Mouse (Mus musculus): Measurements from ENCODE around the gene Lgr5. TPM values are rescaled to one million over a fixed set of nuclear protein-coding genes. Genes with fewer than 3 reads are reported as not detected.
A peak's percentile ranks its signal among the peaks of the same experiment; 100 is the strongest.

Lgr5 gene
- total RNA-seq, 1 experiment from 2014 or later: 0.05 TPM

GRCm38 (mm10) chr10:115518845-115519244, 68.7 kb downstream of the Lgr5 start:
- ATAC-seq (replicated peaks; ENCODE audit: low read depth, poor library complexity, severe bottlenecking): peak; percentile 76

GRCm38 (mm10) chr10:115515503-115515902, 72.1 kb downstream of the Lgr5 start:
- ATAC-seq (replicated peaks; ENCODE audit: low read depth, poor library complexity, severe bottlenecking): no peak

- ATAC-seq (replicated peaks; ENCODE audit: low read depth, poor library complexity, severe bottlenecking): no peak
These were observed 76.6 kb downstream of the Lgr5 start for GRCm38 (mm10) chr10:115510959-115511358.

GRCm38 (mm10) chr10:115505631-115506239, 81.8 kb downstream of the Lgr5 start:
- ATAC-seq (replicated peaks; ENCODE audit: low read depth, poor library complexity, severe bottlenecking): no peak

- ATAC-seq (replicated peaks; ENCODE audit: low read depth, poor library complexity, severe bottlenecking): peak; percentile 66
These were observed 82.4 kb downstream of the Lgr5 start for GRCm38 (mm10) chr10:115505155-115505554.

GRCm38 (mm10) chr10:115493778-115494141, 93.8 kb downstream of the Lgr5 start:
- ATAC-seq (replicated peaks; ENCODE audit: low read depth, poor library complexity, severe bottlenecking): no peak

- ATAC-seq (replicated peaks; ENCODE audit: low read depth, poor library complexity, severe bottlenecking): no peak
These were observed 94.4 kb downstream of the Lgr5 start for GRCm38 (mm10) chr10:115492956-115493777.

- ATAC-seq (replicated peaks; ENCODE audit: low read depth, poor library complexity, severe bottlenecking): no peak
These were observed 95.6 kb downstream of the Lgr5 start for GRCm38 (mm10) chr10:115491803-115492510.

- ATAC-seq (replicated peaks; ENCODE audit: low read depth, poor library complexity, severe bottlenecking): no peak
These were observed 102.0 kb downstream of the Lgr5 start for GRCm38 (mm10) chr10:115485602-115486001.

GRCm38 (mm10) chr10:115484660-115485059, 102.9 kb downstream of the Lgr5 start:
- no peak for ATAC-seq (replicated peaks; ENCODE audit: low read depth, poor library complexity, severe bottlenecking)

- ATAC-seq (replicated peaks; ENCODE audit: low read depth, poor library complexity, severe bottlenecking): peak; percentile 52; the same call in 1 of the 2 replicates
These were observed 109.0 kb downstream of the Lgr5 start for GRCm38 (mm10) chr10:115478441-115479141.

GRCm38 (mm10) chr10:115476506-115476905, 111.1 kb downstream of the Lgr5 start:
- ATAC-seq (replicated peaks; ENCODE audit: low read depth, poor library complexity, severe bottlenecking): no peak

GRCm38 (mm10) chr10:115475000-115475550, 112.5 kb downstream of the Lgr5 start:
- ATAC-seq (replicated peaks; ENCODE audit: low read depth, poor library complexity, severe bottlenecking): no peak

- no peak for ATAC-seq (replicated peaks; ENCODE audit: low read depth, poor library complexity, severe bottlenecking)
These were observed 114.2 kb downstream of the Lgr5 start for GRCm38 (mm10) chr10:115473213-115473961.

- ATAC-seq (replicated peaks; ENCODE audit: low read depth, poor library complexity, severe bottlenecking): 0 out of 2 replicates have a peak, but pooled peaks have one; percentile 15
These were observed 116.8 kb downstream of the Lgr5 start for GRCm38 (mm10) chr10:115470621-115471334.

- no peak for ATAC-seq (replicated peaks; ENCODE audit: low read depth, poor library complexity, severe bottlenecking)
These were observed 118.5 kb downstream of the Lgr5 start for GRCm38 (mm10) chr10:115469040-115469439.

- ATAC-seq (replicated peaks; ENCODE audit: low read depth, poor library complexity, severe bottlenecking): no peak
These were observed 118.9 kb downstream of the Lgr5 start for GRCm38 (mm10) chr10:115468632-115469031.

GRCm38 (mm10) chr10:115467985-115468384, 119.6 kb downstream of the Lgr5 start:
- no peak for ATAC-seq (replicated peaks; ENCODE audit: low read depth, poor library complexity, severe bottlenecking)

- 0 out of 2 replicates have a peak, but pooled peaks have one; percentile 42 for ATAC-seq (replicated peaks; ENCODE audit: low read depth, poor library complexity, severe bottlenecking)
These were observed 121.8 kb downstream of the Lgr5 start for GRCm38 (mm10) chr10:115465778-115466177.
